Mouse (Mus musculus) right cerebral cortex, postnatal 36 days (tissue): ENCODE measurements at regions not wholly inside any gene's neighbourhood (a gene's known extent, or its start where the extent isn't known, plus 50 kb on each side); places are given as distances from the start of the nearest gene placed in this dataset.

Experiments
- DNase-seq, 2 experiments: peaks; one replicate each; pipeline ENCODE4 v3.0.0; 2022; ENCODE audit warnings: low spot score in 2 of 2, mixed read lengths in 1 of 2

DNA sequence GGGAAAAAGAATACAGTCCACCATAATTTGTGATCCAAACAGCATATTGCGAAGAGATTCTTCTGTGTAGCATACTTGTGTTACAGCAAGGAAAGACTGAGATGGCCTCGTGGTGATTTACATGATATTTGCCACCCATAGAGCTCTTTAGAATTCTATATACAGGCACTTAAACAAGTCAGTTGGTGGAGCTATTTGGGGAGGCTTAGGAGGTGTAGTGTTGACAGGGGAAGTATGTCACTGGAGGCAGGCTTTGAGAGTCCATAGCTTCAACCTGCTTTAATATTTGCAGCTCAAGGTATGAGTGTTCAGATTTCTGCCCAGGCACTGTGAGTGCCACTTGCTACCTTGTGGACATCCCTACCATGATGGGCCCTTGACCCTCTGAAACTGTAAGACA is 187.3 kb downstream of the Ostf1 start:
- DNase-seq, result no peak

DNA sequence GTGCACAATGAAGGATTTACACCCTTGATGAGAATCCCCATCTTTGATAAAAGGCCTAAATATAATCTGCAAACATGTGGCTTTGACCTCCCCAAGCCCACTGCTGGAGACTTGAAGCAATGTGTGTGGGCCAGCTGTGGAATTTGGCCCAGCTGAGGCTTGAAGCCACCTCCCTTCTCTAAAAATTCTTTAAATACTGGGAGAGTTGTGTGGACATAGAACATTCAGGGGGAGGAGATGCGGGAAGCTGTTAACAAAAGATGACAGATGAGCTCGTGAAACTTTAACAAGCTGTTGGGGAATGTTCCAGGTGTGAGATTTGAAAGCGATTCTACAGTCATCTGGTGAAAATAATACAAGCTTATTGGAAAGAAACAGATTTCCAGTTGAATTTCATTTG is 195.3 kb downstream of the Ostf1 start:
- peak in 1 of 2 experiments; percentile 20 for DNase-seq

DNA sequence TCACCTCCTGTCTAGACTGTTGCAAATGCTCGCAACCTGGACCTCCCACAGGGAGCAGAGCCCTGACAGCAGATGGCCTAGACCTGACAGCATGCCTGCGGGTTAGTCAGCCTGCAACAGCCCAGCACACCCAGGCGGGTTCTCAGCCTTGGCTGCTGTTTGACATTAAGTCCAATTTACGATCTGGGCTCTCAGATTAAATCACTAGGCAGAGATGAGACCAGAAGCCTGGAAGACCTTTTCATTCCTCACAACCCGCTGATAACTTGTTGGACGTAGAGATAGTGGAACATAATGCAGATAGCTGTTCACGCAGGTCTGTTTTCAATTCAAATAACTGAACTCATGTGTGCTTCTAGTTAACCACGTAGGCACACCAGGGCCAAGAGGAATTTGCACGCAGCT is 211.2 kb downstream of the Ostf1 start:
- no peak for DNase-seq

DNA sequence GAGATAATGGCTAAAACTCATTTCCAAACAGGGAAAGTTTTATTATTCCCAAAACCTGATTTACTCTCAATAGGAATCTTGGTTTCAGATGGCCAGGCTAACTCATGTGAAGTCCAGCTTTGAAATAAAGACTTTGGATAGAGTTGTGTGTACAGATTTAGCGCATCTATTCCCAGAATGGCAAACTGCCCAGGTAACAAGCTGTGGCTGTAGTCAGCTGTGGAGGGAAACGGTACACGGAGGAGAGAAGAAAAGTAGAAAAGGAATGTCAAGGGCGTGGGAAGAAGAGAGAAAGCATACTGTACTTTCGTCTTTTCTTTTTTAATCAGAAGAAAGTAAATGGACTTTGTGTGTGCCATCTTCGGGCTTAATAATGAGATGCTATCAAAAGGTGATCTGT is 213.1 kb downstream of the Ostf1 start:
- peak in 1 of 2 experiments; percentile 39 for DNase-seq

DNA sequence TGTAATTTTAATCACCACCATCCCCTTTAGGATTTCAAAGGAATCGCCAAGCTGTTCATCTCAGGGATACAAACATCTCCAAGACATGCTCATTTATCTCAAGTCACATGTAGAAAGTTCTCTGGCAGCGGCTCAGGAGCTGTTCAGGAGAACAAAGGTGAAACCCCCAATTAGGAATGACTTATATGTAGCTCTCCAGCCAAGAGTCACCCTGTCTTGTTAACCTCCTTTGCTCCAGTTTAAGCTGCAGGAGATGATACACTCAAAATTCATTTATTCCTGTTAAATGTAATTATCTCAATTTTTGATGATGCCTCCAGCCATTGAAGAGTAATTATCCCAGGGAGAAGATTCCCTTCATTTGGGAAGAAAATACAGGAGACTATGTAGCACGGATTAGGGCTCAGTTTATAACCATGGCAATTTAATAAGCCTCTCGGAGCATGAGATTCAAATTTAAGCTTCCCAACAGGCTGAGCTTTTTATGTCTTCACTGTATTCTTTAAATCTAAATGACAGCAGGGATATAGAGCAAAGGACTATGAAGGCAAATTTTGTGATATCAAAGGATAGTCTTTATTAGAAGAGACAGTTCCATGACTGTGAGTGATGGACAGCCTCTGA is 254.0 kb downstream of the Ostf1 start:
- no peak for DNase-seq

DNA sequence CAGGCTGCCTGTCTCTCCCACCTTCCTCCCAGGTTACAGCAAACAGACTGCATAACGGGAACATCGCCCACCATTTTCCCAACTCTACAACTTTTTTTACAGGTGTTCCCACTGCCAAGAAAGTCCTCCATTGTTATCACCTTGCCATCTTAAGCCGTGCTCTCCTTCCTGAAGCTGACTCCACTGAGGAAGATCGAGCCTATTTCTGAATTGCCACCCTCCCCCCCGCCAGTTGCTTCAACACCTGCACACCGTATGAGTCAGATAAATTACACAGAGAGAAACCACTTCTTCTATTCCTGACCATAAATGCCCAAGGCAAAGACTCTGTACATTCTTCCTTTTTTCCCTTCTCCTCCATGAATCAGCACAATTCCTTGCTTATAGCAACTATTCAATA is 263.0 kb downstream of the Ostf1 start:
- no peak for DNase-seq

DNA sequence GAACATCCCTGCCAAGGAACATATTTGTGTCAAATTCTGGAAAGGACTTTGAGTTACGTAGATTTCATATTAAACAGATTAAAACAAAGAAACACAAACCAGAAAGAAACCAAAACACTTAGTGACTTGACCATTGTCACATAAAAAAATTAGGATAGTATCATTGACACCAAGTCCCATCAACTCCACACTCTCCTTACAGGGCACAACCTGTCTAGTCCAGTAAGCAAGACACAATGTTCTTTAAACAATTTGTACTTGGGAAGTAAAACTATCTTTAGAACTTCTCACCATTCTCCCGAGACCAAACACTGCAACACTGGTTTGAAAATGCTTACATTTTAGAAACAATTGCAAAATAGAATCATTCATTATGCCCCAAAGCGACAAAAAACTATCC is 277.7 kb downstream of the Ostf1 start:
- no peak for DNase-seq

DNA sequence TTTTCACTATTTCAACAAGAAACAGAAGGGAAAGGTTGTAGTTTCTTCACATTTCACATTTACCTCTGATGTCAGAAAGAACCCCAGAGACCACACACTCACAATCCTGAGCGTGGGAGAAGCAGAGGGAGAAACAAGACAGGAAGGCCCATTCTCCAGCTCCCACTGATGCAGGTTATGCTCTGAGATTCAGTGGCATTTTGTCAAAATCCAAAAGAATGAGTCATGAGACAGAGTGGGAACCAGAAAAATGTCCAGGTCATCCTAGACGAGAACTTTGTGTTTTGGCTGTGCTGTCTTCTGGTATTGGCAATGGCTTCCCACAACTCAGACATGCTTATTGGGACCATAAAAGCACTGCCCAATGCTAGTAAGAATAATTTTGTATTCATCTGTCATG is 285.9 kb downstream of the Ostf1 start:
- DNase-seq, result no peak

DNA sequence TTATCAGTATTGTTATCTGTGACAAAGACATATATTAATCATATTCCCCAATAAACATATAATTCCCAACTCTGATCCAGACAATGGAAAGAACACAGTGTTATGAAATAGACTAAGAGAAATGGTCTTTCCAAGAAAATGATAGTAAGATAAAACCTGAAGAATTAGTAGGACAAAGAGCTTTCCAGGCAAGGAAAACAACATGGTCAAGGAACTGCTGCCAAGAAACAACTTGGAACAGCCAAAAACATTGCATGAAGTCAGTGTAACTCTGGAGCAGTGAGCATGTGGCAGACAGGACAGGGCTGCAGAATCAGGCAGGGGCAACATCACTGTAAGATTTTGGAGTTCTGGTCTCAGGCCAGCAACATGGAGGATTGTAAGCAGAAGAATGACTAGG is 288.0 kb downstream of the Ostf1 start:
- no peak for DNase-seq

DNA sequence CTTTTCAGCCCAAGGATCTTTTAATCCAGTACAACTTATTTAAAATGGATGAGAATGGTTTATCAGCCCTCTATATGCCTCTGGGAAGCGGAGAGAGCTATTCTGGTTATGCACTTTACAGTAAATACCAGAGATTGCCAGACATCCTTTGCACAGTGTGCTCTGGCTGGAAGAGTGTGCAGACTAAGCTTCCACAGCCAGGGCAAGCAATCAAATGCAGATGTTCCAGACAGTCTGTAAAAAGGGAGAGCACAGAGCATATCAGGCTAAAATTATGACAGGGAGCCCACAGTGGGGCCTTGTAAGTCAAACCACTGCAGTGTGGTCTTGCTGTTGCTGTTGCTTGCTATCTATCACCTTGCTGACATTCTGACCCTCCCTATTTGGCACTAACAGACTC is 288.6 kb downstream of the Ostf1 start:
- no peak for DNase-seq

DNA sequence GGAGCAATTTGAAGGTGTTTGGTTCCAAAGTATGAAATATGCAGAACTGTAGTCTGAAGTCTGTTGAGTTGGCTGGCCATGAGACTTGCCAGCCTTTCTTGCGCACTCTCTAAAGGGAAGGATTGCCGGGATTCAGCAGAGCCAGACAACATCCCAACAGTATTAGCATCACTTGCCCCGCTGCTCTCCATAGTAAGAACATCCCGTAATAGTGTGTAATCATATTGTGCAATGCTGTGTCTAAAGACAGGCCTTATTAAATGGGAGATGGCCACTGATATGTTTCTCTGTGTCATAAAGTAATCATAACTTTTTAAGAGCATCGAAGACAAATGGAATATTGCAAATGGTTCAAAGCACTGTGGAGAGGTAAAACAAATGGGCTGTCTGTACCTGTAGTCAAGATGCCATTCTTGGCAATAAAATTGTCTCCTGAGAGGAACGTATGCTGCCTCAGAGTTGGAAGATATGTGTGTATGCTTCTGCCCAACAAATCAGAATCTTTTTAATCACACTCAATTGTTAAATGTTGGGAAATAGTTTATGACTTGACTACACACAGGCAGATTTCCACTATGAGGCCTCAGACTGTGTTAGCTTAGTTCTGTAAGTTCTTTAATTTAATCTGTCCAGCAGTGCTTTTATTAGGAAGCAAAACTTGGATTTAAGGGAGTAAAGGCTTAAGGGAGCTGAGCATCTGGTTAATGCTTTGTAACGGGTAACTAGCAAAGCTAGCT is 293.6 kb downstream of the Ostf1 start:
- DNase-seq, result no peak

DNA sequence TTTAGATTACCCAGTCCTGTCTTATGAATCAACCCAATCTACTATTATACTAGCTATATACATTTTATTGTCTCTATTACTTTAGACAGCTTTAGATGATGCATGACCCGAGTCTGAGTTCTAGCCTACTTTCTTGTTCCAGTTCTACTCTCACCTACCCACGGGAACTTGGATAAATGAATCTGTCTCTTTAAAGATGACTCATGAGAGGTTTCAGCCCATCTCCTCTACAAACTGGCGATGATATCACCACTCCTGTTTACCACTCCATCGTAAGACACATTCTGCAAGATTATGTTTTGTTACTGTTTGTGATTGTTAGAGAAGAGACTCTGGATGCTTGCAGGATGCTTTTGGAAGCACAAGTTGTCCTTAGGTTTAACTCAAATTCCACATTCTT is 295.0 kb downstream of the Ostf1 start:
- DNase-seq, result no peak

DNA sequence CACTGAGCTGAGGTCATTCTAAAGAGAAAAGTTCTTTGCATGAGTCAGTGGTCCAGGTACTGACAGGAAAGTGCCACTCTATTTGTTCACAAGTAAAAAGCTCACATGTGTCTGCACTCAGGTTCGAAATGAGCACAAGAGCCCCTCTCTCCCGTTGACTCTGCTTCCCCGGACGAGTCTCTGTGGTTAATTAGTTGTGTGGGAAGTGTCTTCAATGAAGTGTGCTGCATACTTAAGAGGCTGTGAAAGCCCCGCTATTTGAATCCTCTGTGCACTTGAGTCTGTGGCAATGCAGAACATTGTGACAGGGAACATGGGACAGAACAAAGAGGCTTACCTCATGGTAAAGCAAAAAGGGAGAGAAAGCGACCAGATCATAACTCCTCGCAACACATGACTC is 297.0 kb downstream of the Ostf1 start:
- DNase-seq, result no peak

DNA sequence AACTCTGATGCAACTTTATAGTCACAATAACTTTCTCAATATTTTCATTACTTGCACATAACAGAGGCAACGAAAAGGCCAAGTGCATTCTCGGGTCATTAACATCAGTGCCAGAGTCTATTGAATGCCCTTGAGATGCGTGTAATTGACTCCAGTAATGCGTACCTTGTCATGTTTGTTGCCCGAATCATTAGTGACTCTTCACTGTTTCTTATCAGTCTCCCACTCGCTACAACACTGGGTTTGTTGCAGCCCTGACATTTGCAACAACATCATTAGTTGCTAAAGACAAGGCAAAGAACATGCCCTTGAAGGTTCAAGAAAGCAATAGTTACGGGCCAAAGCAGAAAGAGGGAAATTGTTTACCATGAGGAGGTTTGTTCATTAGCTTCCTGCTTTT is 299.8 kb downstream of the Ostf1 start:
- DNase-seq, result no peak

DNA sequence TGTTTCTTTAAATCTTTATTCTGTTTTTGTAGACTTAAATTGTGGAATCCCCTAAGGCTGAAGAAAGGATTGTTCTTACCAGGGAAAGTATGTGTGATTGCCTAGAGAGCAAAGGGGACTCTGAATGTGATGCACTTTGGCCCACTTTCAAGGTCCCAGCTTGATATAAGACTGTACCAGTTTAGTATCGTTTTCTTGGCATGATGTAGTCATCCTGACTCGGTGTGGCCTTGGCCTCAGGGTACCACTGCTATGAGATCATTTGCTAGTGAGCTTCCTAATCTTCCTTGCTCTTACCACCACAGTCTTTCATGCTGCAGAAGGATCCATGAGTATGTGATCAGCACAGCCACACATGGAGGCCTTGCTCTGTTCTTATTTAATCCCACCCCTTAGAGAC is 302.2 kb downstream of the Ostf1 start:
- DNase-seq, result no peak

DNA sequence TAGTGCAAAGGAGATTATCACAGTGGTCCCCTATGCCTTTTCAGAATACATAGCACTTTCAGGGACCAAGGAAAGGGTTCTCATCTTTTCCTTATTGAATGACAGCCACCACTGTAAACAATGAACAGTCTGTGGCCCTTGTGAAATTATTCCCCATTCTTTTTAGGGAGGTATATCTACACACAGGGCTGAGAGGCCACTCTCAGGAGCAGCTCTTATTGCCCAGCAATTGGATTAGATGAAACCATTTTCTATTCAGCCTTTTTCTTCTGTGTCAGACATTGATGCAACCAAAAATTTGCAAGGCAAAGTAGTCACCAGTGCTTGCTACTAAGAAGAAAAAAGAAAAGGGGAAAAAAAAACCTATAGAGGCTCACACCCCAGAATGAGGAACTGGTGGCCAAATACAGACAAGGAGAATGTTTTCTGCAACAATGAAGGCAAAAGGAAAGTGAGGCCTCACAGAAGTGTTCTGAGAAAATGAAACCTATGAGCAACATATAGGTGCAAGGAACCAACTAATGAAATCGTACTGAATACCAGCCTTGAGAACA is 313.2 kb downstream of the Ostf1 start:
- no peak for DNase-seq

DNA sequence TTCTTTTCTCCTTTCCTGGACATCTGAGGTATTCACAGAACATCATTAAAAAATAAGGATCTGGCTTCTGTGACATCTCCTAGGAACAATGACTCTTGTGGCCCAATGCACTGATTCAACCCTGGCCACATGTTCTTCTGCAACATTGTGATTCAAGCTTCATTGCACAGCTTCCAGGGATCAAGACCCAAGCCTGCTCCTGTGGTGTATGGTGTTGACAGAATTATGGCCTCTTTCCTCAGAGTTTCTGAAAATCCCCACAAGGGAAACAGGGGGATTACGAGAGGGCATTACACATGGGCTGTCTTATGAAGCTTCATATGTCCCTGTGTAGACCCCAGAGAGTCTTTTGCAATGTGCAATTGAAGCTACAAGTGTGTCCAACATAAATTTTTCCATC is 358.2 kb downstream of the Ostf1 start:
- no peak for DNase-seq

DNA sequence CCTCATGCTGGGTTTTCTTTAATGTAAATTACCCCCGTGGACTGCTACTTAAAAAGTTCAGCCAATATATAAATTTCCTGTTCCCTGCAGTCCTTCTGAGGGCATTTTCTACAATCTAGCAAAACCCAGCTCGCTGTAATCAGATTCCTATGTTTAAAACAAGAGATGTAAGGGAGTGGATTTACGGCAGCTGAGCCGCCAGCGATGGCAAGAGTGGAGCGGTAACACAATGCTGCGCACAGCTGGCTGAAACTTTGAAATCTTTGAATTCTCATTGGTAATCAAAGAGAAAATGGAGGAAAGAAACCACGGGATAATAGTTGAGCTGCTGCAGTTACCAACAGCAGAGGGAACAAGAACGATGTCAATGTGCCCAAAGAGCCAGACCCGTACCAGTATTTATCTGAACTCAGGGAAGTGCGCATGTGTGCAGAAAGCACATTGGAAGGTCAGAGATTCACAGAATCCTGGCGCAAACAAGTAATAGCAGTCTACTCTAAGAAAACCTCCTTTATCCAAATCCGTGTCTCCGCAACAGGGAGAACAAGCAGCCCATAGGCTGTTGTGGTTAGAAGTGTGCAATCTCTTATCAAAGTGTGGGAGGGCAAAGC is 376.4 kb downstream of the Ostf1 start:
- DNase-seq, result no peak

DNA sequence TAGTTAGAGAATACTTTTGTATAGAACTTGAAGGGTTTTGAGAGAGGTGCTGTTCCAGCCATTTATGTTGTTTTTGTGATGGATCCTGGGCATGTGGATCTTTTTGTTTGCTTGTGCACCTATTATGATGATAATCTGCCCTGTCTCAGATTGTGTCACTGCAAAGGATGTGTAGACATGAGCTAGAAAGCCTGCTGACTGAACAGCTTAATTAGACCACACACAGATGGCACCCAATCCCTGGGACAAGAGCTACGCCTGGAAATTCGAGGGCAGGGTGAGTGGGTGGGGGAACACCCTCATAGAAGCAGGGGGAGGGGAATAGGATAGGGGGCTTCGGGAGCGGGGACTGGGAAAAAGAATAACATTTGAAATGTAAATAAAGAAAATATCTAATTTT is 378.3 kb downstream of the Ostf1 start:
- no peak for DNase-seq
